Mouse (Mus musculus) kidney, postnatal 4 days (tissue): ENCODE measurements around the gene Sdr16c6.

Experiments
- DNase-seq, 2 experiments: peaks; one replicate each; pipeline ENCODE4 v3.0.0; 2021; ENCODE audit warnings: mixed read lengths in 2 of 2

Gene Sdr16c6

GRCm38 (mm10) chr4:4077372-4077771, at the start of gene Sdr16c6:
Gene Sdr16c6 (minus strand): TSS chr4:4077522.
- DNase-seq, result no peak

DNA sequence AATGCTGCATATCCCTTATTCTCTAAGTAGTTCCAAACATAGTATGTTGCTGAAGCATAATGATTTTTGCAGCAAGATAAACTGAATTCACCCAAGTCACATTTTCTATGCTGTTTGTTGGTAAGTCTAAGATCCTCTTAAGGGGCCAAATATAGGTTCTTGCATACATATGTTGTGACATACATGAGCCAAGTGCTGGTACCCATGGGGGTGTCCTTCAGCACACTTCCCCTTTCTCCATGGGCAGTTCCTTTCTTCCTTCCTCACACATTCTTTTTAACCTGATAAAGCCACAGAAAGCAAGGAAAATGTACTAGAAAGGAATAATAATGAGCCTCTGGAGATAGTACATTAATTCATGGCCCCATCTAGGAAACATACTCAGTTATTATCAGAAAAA, 2.9 kb upstream of the Sdr16c6 start:
- no peak for DNase-seq

GRCm38 (mm10) chr4:4079132-4079531, 1.8 kb upstream of the Sdr16c6 start:
- no peak for DNase-seq

GRCm38 (mm10) chr4:4076001-4076400, 1.3 kb downstream of the Sdr16c6 start:
- no peak for DNase-seq
